Mouse (Mus musculus) small intestine, adult 2 months (tissue): Measurements from ENCODE around the gene Akap13.

Experiments
- CTCF ChIP-seq: fragments of 200-500 bp; IDR thresholded peaks from 2 replicates; pipeline ENCODE4 v1.5.1; 2012; ENCODE audit warnings: low read depth, mild to moderate bottlenecking, control low read depth, inconsistent platforms, low read length, moderate library complexity, mixed read lengths; ENCODE audit not compliant: insufficient replicate concordance, insufficient read length; ENCODE audit errors: extremely low read depth
- POLR2A ChIP-seq: fragments of 200-500 bp; IDR thresholded peaks from 2 replicates; pipeline ENCODE4 v1.6.1; 2012; ENCODE audit warnings: low read depth, mild to moderate bottlenecking, control low read depth, inconsistent platforms, low read length, moderate library complexity

DNA sequence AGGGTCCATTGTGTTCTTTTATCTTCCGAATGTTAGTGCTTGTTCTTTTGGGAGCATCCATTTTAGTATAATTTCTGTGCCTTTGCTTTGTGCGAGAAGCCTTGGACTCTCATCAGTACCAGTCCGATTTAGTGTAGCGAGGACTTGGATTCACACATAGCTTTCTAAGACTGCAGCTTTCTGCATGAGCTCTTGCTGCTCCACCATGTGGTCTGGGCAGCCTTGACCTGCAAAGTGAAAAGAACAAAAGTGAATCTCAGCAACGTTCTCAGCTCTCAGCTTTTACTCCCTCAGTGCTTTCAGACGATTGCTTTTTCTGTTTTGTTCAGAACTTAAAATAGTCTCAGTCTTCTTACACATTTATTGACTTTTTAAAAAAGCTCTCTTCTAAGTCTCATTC lies 65.2 kb downstream of the Akap13 start:
- no peak for TF ChIP-seq POLR2A
- TF ChIP-seq CTCF, result no peak
